Mouse (Mus musculus) limb, embryonic 13.5 days (tissue): Measurements from ENCODE around the gene Smagp. TPM values are rescaled to one million over a fixed set of nuclear protein-coding genes. Genes with fewer than 3 reads are reported as not detected.
A peak's percentile ranks its signal among the peaks of the same experiment; 100 is the strongest.

Source experiments
- ATAC-seq: fragments of 200-750 bp; cut with Nextera tagmentation; 2 replicates; pipeline ENCODE4 v1.8.0; 2017; ENCODE audit warnings: low read depth, moderate number of reproducible peaks, moderate TSS enrichment; ENCODE audit not compliant: low FRiP score
- H3K27ac ChIP-seq: fragments of 300-500 bp; sonication (generic); 2 replicates; pipeline ENCODE4 v1.5.1; 2015; ENCODE audit warnings: inconsistent platforms, mild to moderate bottlenecking, moderate library complexity
- H3K27me3 ChIP-seq: fragments of 300-500 bp; sonication (generic); 2 replicates; pipeline ENCODE4 v1.6.1; 2015; ENCODE audit warnings: mild to moderate bottlenecking, inconsistent platforms
- H3K36me3 ChIP-seq: fragments of 300-500 bp; sonication (generic); 2 replicates; pipeline ENCODE4 v1.6.1; 2015; ENCODE audit warnings: inconsistent platforms, mild to moderate bottlenecking, moderate library complexity
- H3K4me1 ChIP-seq: fragments of 300-500 bp; sonication (generic); 2 replicates; pipeline ENCODE4 v1.6.1; 2015; ENCODE audit warnings: inconsistent platforms
- H3K4me2 ChIP-seq: fragments of 300-500 bp; sonication (generic); replicated peaks from 2 replicates; pipeline ENCODE4 v1.6.1; 2015; ENCODE audit warnings: inconsistent platforms, mild to moderate bottlenecking, moderate library complexity
- H3K4me3 ChIP-seq: fragments of 300-500 bp; sonication (generic); 2 replicates; pipeline ENCODE4 v1.5.1; 2015; ENCODE audit warnings: moderate library complexity, mild to moderate bottlenecking, inconsistent platforms
- H3K9ac ChIP-seq: fragments of 300-500 bp; sonication (generic); 2 replicates; pipeline ENCODE4 v1.6.1; 2015; ENCODE audit warnings: mild to moderate bottlenecking, inconsistent platforms
- H3K9me3 ChIP-seq: fragments of 300-500 bp; sonication (generic); 2 replicates; pipeline ENCODE4 v1.6.1; 2016; ENCODE audit warnings: inconsistent platforms
- WGBS: fragments of 180-500 bp; shearing (Covaris S2); methylation state at CpG from one replicate; pipeline ENCODE4 v1.1.7; 2015; 5-methylcytosine and 5-hydroxymethylcytosine counted together
- polyA plus RNA-seq: library from polyadenylated mRNA; unstranded; fragments of >200 nt; fragmentation: Nextera tagmentation; extraction: Ambion mirVana; gene quantifications from 2 replicates; pipeline ENCODE4 v1.2.1, GENCODE M21; 2015

The Smagp gene
- polyA plus RNA-seq, 1 experiment from 2014 or later, result 8.5 TPM

GRCm38 (mm10) chr15:100635851-100636645 lies 692 bp downstream of the Smagp start:
- WGBS, result 4% methylated on average over 38 of the region's 38 CpGs
- Histone ChIP-seq H3K36me3 (no peaks in the 10 kb centered on the region), H3K27me3 (peaks cover 80% of the 10 kb centered on the region), H3K4me1 (peaks cover 15% of the 10 kb centered on the region), H3K4me2 (peak overlapping the region; percentile 96), H3K27ac (no peak overlapping the region), H3K9me3 (no peaks in the 10 kb centered on the region), H3K4me3 (peak overlapping the region; percentile 60), H3K9ac (peak overlapping the region; percentile 65)
- no peak for ATAC-seq

- no peaks in the 10 kb centered on the region for H3K36me3 ChIP-seq
- peaks cover 15% of the 10 kb centered on the region for H3K4me1 ChIP-seq
- no peak for ATAC-seq
- no peak overlapping the region for H3K9ac ChIP-seq
- H3K27me3 ChIP-seq, result peaks cover 77% of the 10 kb centered on the region
- H3K4me3 ChIP-seq, result 0 out of 2 replicates have a peak overlapping the region, but pooled peaks have one; percentile 60
- 6% methylated on average over 9 of the region's 9 CpGs for WGBS
- peak overlapping the region; percentile 1; the same call in 1 of the 2 replicates for H3K4me2 ChIP-seq
- no peak overlapping the region for H3K27ac ChIP-seq
- H3K9me3 ChIP-seq, result no peaks in the 10 kb centered on the region
Observed at GRCm38 (mm10) chr15:100635239-100635638, 1.5 kb downstream of the Smagp start.

- ATAC-seq, result no peak
- WGBS, result 83% methylated on average over 10 of the region's 10 CpGs
Observed at GRCm38 (mm10) chr15:100633341-100633740, 3.4 kb downstream of the Smagp start.

GRCm38 (mm10) chr15:100632323-100632722 lies 4.4 kb downstream of the Smagp start:
- H3K4me3 ChIP-seq, result no peak overlapping the region
- H3K4me1 ChIP-seq, result peaks cover 25% of the 10 kb centered on the region
- H3K9me3 ChIP-seq, result no peaks in the 10 kb centered on the region
- 79% methylated on average over 5 of the region's 5 CpGs for WGBS
- H3K36me3 ChIP-seq, result no peaks in the 10 kb centered on the region
- ATAC-seq, result no peak
- no peak overlapping the region for H3K4me2 ChIP-seq
- no peak overlapping the region for H3K9ac ChIP-seq
- H3K27ac ChIP-seq, result no peak overlapping the region
- peaks cover 52% of the 10 kb centered on the region for H3K27me3 ChIP-seq

More at GRCm38 (mm10) chr15:100633341-100633740, 3.4 kb downstream of the Smagp start:
- Histone ChIP-seq H3K4me1 (peaks cover 17% of the 10 kb centered on the region), H3K27ac (no peak overlapping the region), H3K9ac (no peak overlapping the region), H3K4me2 (no peak overlapping the region), H3K27me3 (peaks cover 62% of the 10 kb centered on the region), H3K9me3 (no peaks in the 10 kb centered on the region), H3K36me3 (no peaks in the 10 kb centered on the region), H3K4me3 (no peak overlapping the region)

- peaks cover 18% of the 10 kb centered on the region for H3K4me1 ChIP-seq
- no peak overlapping the region for H3K9ac ChIP-seq
- H3K9me3 ChIP-seq, result no peaks in the 10 kb centered on the region
- no peaks in the 10 kb centered on the region for H3K36me3 ChIP-seq
- peaks cover 45% of the 10 kb centered on the region for H3K27me3 ChIP-seq
- H3K27ac ChIP-seq, result no peak overlapping the region
- ATAC-seq, result no peak
- H3K4me2 ChIP-seq, result no peak overlapping the region
- no peak overlapping the region for H3K4me3 ChIP-seq
- WGBS, result 82% methylated on average over 12 of the region's 12 CpGs
Observed at GRCm38 (mm10) chr15:100631454-100632170, 5.1 kb downstream of the Smagp start.

- WGBS, result 62% methylated on average over 3 of the region's 3 CpGs
- no peak overlapping the region for H3K27ac ChIP-seq
- no peak overlapping the region for H3K9ac ChIP-seq
- no peaks in the 10 kb centered on the region for H3K9me3 ChIP-seq
- H3K4me3 ChIP-seq, result no peak overlapping the region
- H3K36me3 ChIP-seq, result no peaks in the 10 kb centered on the region
- H3K27me3 ChIP-seq, result peaks cover 30% of the 10 kb centered on the region
- no peak for ATAC-seq
- no peak overlapping the region for H3K4me2 ChIP-seq
- H3K4me1 ChIP-seq, result peaks cover 11% of the 10 kb centered on the region
Observed at GRCm38 (mm10) chr15:100630126-100630525, 6.6 kb downstream of the Smagp start.

- ATAC-seq, result no peak
- WGBS, result 38% methylated on average over 7 of the region's 7 CpGs
Observed at GRCm38 (mm10) chr15:100628797-100629196, 7.9 kb downstream of the Smagp start.

GRCm38 (mm10) chr15:100627774-100628370 lies 8.9 kb downstream of the Smagp start:
- peaks cover 11% of the 10 kb centered on the region for H3K4me1 ChIP-seq
- H3K4me3 ChIP-seq, result no peak overlapping the region
- H3K27ac ChIP-seq, result peak overlapping the region; percentile 52; the same call in 1 of the 2 replicates
- no peaks in the 10 kb centered on the region for H3K9me3 ChIP-seq
- peak overlapping the region; percentile 34 for H3K4me2 ChIP-seq
- no peaks in the 10 kb centered on the region for H3K36me3 ChIP-seq
- ATAC-seq, result no peak
- H3K9ac ChIP-seq, result 0 out of 2 replicates have a peak overlapping the region, but pooled peaks have one; percentile 13
- peaks cover 10% of the 10 kb centered on the region; the same call in 1 of the 2 replicates for H3K27me3 ChIP-seq
- WGBS, result 7% methylated on average over 11 of the region's 11 CpGs

More at GRCm38 (mm10) chr15:100628797-100629196, 7.9 kb downstream of the Smagp start:
- H3K27me3 ChIP-seq, result peaks cover 18% of the 10 kb centered on the region
- peaks cover 11% of the 10 kb centered on the region for H3K4me1 ChIP-seq
- no peaks in the 10 kb centered on the region for H3K36me3 ChIP-seq
- H3K9ac ChIP-seq, result no peak overlapping the region
- H3K9me3 ChIP-seq, result no peaks in the 10 kb centered on the region
- no peak overlapping the region for H3K4me3 ChIP-seq
- H3K4me2 ChIP-seq, result no peak overlapping the region
- H3K27ac ChIP-seq, result no peak overlapping the region

- H3K9me3 ChIP-seq, result no peaks in the 10 kb centered on the region
- 0 out of 2 replicates have a peak, but pooled peaks cover 5% of the 10 kb centered on the region for H3K27me3 ChIP-seq
- peak overlapping the region; percentile 52; the same call in 1 of the 2 replicates for H3K27ac ChIP-seq
- peak overlapping the region; percentile 34 for H3K4me2 ChIP-seq
- no peak for ATAC-seq
- H3K36me3 ChIP-seq, result no peaks in the 10 kb centered on the region
- peaks cover 11% of the 10 kb centered on the region for H3K4me1 ChIP-seq
- no peak overlapping the region for H3K4me3 ChIP-seq
- WGBS, result 14% methylated on average over 10 of the region's 10 CpGs
- H3K9ac ChIP-seq, result no peak overlapping the region
Observed at GRCm38 (mm10) chr15:100627287-100627686, 9.5 kb downstream of the Smagp start.

GRCm38 (mm10) chr15:100624435-100624834 lies 12.3 kb downstream of the Smagp start:
- Histone ChIP-seq H3K9ac (no peak overlapping the region), H3K4me1 (peaks cover 11% of the 10 kb centered on the region), H3K4me3 (no peak overlapping the region), H3K27me3 (no peaks in the 10 kb centered on the region), H3K4me2 (no peak overlapping the region), H3K9me3 (no peaks in the 10 kb centered on the region), H3K27ac (no peak overlapping the region), H3K36me3 (peaks cover 15% of the 10 kb centered on the region)
- no peak for ATAC-seq
- 92% methylated on average over 3 of the region's 3 CpGs for WGBS

- H3K9me3 ChIP-seq, result no peaks in the 10 kb centered on the region
- H3K9ac ChIP-seq, result no peak overlapping the region
- H3K36me3 ChIP-seq, result peaks cover 22% of the 10 kb centered on the region
- WGBS, result 86% methylated on average over 9 of the region's 9 CpGs
- no peak overlapping the region for H3K27ac ChIP-seq
- ATAC-seq, result no peak
- no peaks in the 10 kb centered on the region for H3K27me3 ChIP-seq
- no peak overlapping the region for H3K4me2 ChIP-seq
- H3K4me1 ChIP-seq, result peaks cover 11% of the 10 kb centered on the region
- H3K4me3 ChIP-seq, result no peak overlapping the region
Observed at GRCm38 (mm10) chr15:100623754-100624153, 13.0 kb downstream of the Smagp start.

- WGBS, result 85% methylated on average over 7 of the region's 7 CpGs
- Histone ChIP-seq H3K27ac (no peak overlapping the region), H3K36me3 (peaks cover 35% of the 10 kb centered on the region), H3K4me1 (no peaks in the 10 kb centered on the region), H3K4me3 (no peak overlapping the region), H3K4me2 (no peak overlapping the region), H3K9ac (no peak overlapping the region), H3K27me3 (no peaks in the 10 kb centered on the region), H3K9me3 (no peaks in the 10 kb centered on the region)
- no peak for ATAC-seq
Observed at GRCm38 (mm10) chr15:100622164-100622563, 14.6 kb downstream of the Smagp start.
